Mouse (Mus musculus): ENCODE measurements at regions not wholly inside any gene's neighbourhood (a gene's known extent, or its start where the extent isn't known, plus 50 kb on each side); places are given as distances from the start of the nearest gene placed in this dataset.

DNA sequence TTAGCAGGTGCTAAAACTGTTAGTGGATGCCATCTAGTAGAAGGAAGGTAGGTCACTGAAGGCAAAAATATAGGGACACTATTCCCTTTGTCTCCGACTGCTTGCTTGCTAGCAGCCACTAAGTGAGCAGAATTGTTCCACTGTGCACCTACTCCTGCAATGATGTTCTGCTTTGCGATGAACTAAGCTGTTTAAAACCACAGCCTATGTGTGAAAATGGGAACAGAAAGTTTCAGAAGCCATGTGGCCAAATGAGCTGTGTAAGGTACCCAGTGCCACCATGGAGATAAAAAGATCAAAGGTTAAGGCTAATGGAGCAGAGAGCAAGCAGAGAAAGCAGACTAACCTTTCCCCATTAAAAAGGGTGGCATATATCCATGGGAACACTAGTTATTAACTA is 476.1 kb upstream of the Impg1 start:
- TF ChIP-seq MAX (IDR thresholded peaks at IDR 0.05; ENCODE audit: low read depth) (no peak), POLR2A (IDR thresholded peaks at IDR 0.05; ENCODE audit: insufficient read length, low read depth) (no peak), USF1 (IDR thresholded peaks at IDR 0.05; ENCODE audit: low read depth) (no peak)
